Mouse (Mus musculus): ENCODE measurements around the gene Maats1.

Gene Maats1

GRCm38 (mm10) chr16:38341396-38342324 is at the start of gene Maats1:
Maats1 (minus strand) TSS chr16:38342143.
- DNase-seq (ENCODE audit: low read depth, low spot score): peak; percentile 95

- no peak for DNase-seq (ENCODE audit: low read depth, low spot score)
Observed at GRCm38 (mm10) chr16:38390322-38390721, 48.4 kb upstream of the Maats1 start.

GRCm38 (mm10) chr16:38389284-38389893 is 47.4 kb upstream of the Maats1 start:
- no peak for DNase-seq (ENCODE audit: low read depth, low spot score)

GRCm38 (mm10) chr16:38388757-38389156 is 46.8 kb upstream of the Maats1 start:
- DNase-seq (ENCODE audit: low read depth, low spot score): no peak

GRCm38 (mm10) chr16:38387389-38387788 is 45.4 kb upstream of the Maats1 start:
- no peak for DNase-seq (ENCODE audit: low read depth, low spot score)

- no peak for DNase-seq (ENCODE audit: low read depth, low spot score)
Observed at GRCm38 (mm10) chr16:38385700-38386099, 43.8 kb upstream of the Maats1 start.

- no peak for DNase-seq (ENCODE audit: low read depth, low spot score)
Observed at GRCm38 (mm10) chr16:38385184-38385634, 43.3 kb upstream of the Maats1 start.

- DNase-seq (ENCODE audit: low read depth, low spot score): no peak
Observed at GRCm38 (mm10) chr16:38383683-38384082, 41.7 kb upstream of the Maats1 start.

GRCm38 (mm10) chr16:38379926-38380325 is 38.0 kb upstream of the Maats1 start:
- no peak for DNase-seq (ENCODE audit: low read depth, low spot score)

GRCm38 (mm10) chr16:38379493-38379892 is 37.5 kb upstream of the Maats1 start:
- DNase-seq (ENCODE audit: low read depth, low spot score): no peak

- DNase-seq (ENCODE audit: low read depth, low spot score): no peak
Observed at GRCm38 (mm10) chr16:38379088-38379487, 37.1 kb upstream of the Maats1 start.

- DNase-seq (ENCODE audit: low read depth, low spot score): no peak
Observed at GRCm38 (mm10) chr16:38378591-38378990, 36.6 kb upstream of the Maats1 start.

GRCm38 (mm10) chr16:38377546-38377945 is 35.6 kb upstream of the Maats1 start:
- DNase-seq (ENCODE audit: low read depth, low spot score): no peak

- no peak for DNase-seq (ENCODE audit: low read depth, low spot score)
Observed at GRCm38 (mm10) chr16:38376841-38377249, 34.9 kb upstream of the Maats1 start.

- DNase-seq (ENCODE audit: low read depth, low spot score): peak; percentile 54
Observed at GRCm38 (mm10) chr16:38376163-38376840, 34.4 kb upstream of the Maats1 start.

GRCm38 (mm10) chr16:38375182-38375581 is 33.2 kb upstream of the Maats1 start:
- DNase-seq (ENCODE audit: low read depth, low spot score): no peak

GRCm38 (mm10) chr16:38374379-38375140 is 32.6 kb upstream of the Maats1 start:
- DNase-seq (ENCODE audit: low read depth, low spot score): peak; percentile 77

GRCm38 (mm10) chr16:38373941-38374340 is 32.0 kb upstream of the Maats1 start:
- DNase-seq (ENCODE audit: low read depth, low spot score): peak; percentile 28

GRCm38 (mm10) chr16:38373439-38373838 is 31.5 kb upstream of the Maats1 start:
- DNase-seq (ENCODE audit: low read depth, low spot score): no peak

- no peak for DNase-seq (ENCODE audit: low read depth, low spot score)
Observed at GRCm38 (mm10) chr16:38372876-38373275, 30.9 kb upstream of the Maats1 start.

GRCm38 (mm10) chr16:38371705-38372296 is 29.9 kb upstream of the Maats1 start:
- no peak for DNase-seq (ENCODE audit: low read depth, low spot score)
